Mouse (Mus musculus): ENCODE measurements at regions not wholly inside any gene's neighbourhood (a gene's known extent, or its start where the extent isn't known, plus 50 kb on each side); places are given as distances from the start of the nearest gene placed in this dataset.

GRCm38 (mm10) chr3:149357121-149357520 is 366.8 kb upstream of the Adgrl2 start:
- no peaks in the 10 kb centered on the region for H3K36me3 ChIP-seq
- 52% methylated on average over 2 of the region's 2 CpGs for WGBS

GRCm38 (mm10) chr3:149355362-149355761 is 365.0 kb upstream of the Adgrl2 start:
- peaks cover 10% of the 10 kb centered on the region; the same call in 1 of the 2 replicates for H3K4me1 ChIP-seq
- H3K27ac ChIP-seq (replicated peaks), result no peak overlapping the region
- no peaks in the 10 kb centered on the region for H3K36me3 ChIP-seq
- H3K9me3 ChIP-seq (replicated peaks), result no peaks in the 10 kb centered on the region
- no peak overlapping the region for H3K9ac ChIP-seq
- WGBS, result 69% methylated on average over 11 of the region's 11 CpGs
- no peaks in the 10 kb centered on the region for H3K27me3 ChIP-seq
- ATAC-seq (ENCODE audit: insufficient number of reproducible peaks, low FRiP score, low TSS enrichment, low read depth), result no peak
- no peak overlapping the region for H3K4me3 ChIP-seq (replicated peaks)
- no peak overlapping the region for H3K4me2 ChIP-seq (replicated peaks)

More at GRCm38 (mm10) chr3:149357121-149357520, 366.8 kb upstream of the Adgrl2 start:
- Histone ChIP-seq H3K9ac (no peak overlapping the region), H3K4me2 (replicated peaks) (no peak overlapping the region), H3K4me3 (replicated peaks) (no peak overlapping the region), H3K9me3 (replicated peaks) (no peaks in the 10 kb centered on the region), H3K27me3 (no peaks in the 10 kb centered on the region), H3K27ac (replicated peaks) (no peak overlapping the region), H3K4me1 (peaks cover 10% of the 10 kb centered on the region; the same call in 1 of the 2 replicates)
- no peak for ATAC-seq (ENCODE audit: insufficient number of reproducible peaks, low FRiP score, low TSS enrichment, low read depth)

- no peaks in the 10 kb centered on the region for H3K27me3 ChIP-seq
- peaks cover 10% of the 10 kb centered on the region; the same call in 1 of the 2 replicates for H3K4me1 ChIP-seq
- H3K36me3 ChIP-seq, result no peaks in the 10 kb centered on the region
- WGBS, result 82% methylated on average over 5 of the region's 5 CpGs
- no peak overlapping the region for H3K9ac ChIP-seq
- no peak overlapping the region for H3K27ac ChIP-seq (replicated peaks)
- H3K9me3 ChIP-seq (replicated peaks), result no peaks in the 10 kb centered on the region
- no peak overlapping the region for H3K4me2 ChIP-seq (replicated peaks)
- H3K4me3 ChIP-seq (replicated peaks), result no peak overlapping the region
- ATAC-seq (ENCODE audit: insufficient number of reproducible peaks, low FRiP score, low TSS enrichment, low read depth), result no peak
Measured at GRCm38 (mm10) chr3:149353958-149354357, 363.6 kb upstream of the Adgrl2 start.

GRCm38 (mm10) chr3:149352546-149352945 is 362.2 kb upstream of the Adgrl2 start:
- H3K4me2 ChIP-seq (replicated peaks), result no peak overlapping the region
- H3K27me3 ChIP-seq, result no peaks in the 10 kb centered on the region
- 67% methylated on average over 6 of the region's 6 CpGs for WGBS
- H3K4me1 ChIP-seq, result 0 out of 2 replicates have a peak, but pooled peaks cover 4% of the 10 kb centered on the region
- H3K4me3 ChIP-seq (replicated peaks), result no peak overlapping the region
- H3K9ac ChIP-seq, result no peak overlapping the region
- ATAC-seq (ENCODE audit: insufficient number of reproducible peaks, low FRiP score, low TSS enrichment, low read depth), result no peak
- no peaks in the 10 kb centered on the region for H3K36me3 ChIP-seq
- H3K27ac ChIP-seq (replicated peaks), result no peak overlapping the region
- H3K9me3 ChIP-seq (replicated peaks), result no peaks in the 10 kb centered on the region

GRCm38 (mm10) chr3:149349731-149350130 is 359.4 kb upstream of the Adgrl2 start:
- WGBS, result 77% methylated on average over 6 of the region's 6 CpGs
- no peak for ATAC-seq (ENCODE audit: insufficient number of reproducible peaks, low FRiP score, low TSS enrichment, low read depth)
- Histone ChIP-seq H3K4me1 (no peaks in the 10 kb centered on the region), H3K27ac (replicated peaks) (no peak overlapping the region), H3K27me3 (no peaks in the 10 kb centered on the region), H3K4me3 (replicated peaks) (no peak overlapping the region), H3K9me3 (replicated peaks) (no peaks in the 10 kb centered on the region), H3K9ac (no peak overlapping the region), H3K4me2 (replicated peaks) (no peak overlapping the region), H3K36me3 (no peaks in the 10 kb centered on the region)

- no peak overlapping the region for H3K4me2 ChIP-seq (replicated peaks)
- no peaks in the 10 kb centered on the region for H3K36me3 ChIP-seq
- no peak overlapping the region for H3K4me3 ChIP-seq (replicated peaks)
- H3K27me3 ChIP-seq, result no peaks in the 10 kb centered on the region
- H3K9me3 ChIP-seq (replicated peaks), result no peaks in the 10 kb centered on the region
- WGBS, result 40% methylated on average over 9 of the region's 9 CpGs
- no peaks in the 10 kb centered on the region for H3K4me1 ChIP-seq
- H3K27ac ChIP-seq (replicated peaks), result no peak overlapping the region
- no peak overlapping the region for H3K9ac ChIP-seq
- no peak for ATAC-seq (ENCODE audit: insufficient number of reproducible peaks, low FRiP score, low TSS enrichment, low read depth)
Measured at GRCm38 (mm10) chr3:149349211-149349697, 358.9 kb upstream of the Adgrl2 start.

GRCm38 (mm10) chr3:149348459-149348971 is 358.2 kb upstream of the Adgrl2 start:
- Histone ChIP-seq H3K4me1 (no peaks in the 10 kb centered on the region), H3K4me2 (replicated peaks) (no peak overlapping the region), H3K27me3 (no peaks in the 10 kb centered on the region), H3K4me3 (replicated peaks) (no peak overlapping the region), H3K36me3 (no peaks in the 10 kb centered on the region), H3K9ac (no peak overlapping the region), H3K9me3 (replicated peaks) (no peaks in the 10 kb centered on the region), H3K27ac (replicated peaks) (no peak overlapping the region)
- 60% methylated on average over 1 of the region's 1 CpGs for WGBS
- no peak for ATAC-seq (ENCODE audit: insufficient number of reproducible peaks, low FRiP score, low TSS enrichment, low read depth)

- H3K27me3 ChIP-seq, result no peaks in the 10 kb centered on the region
- H3K4me1 ChIP-seq, result no peaks in the 10 kb centered on the region
- no peak overlapping the region for H3K27ac ChIP-seq (replicated peaks)
- H3K4me2 ChIP-seq (replicated peaks), result no peak overlapping the region
- H3K9me3 ChIP-seq (replicated peaks), result no peaks in the 10 kb centered on the region
- no peak overlapping the region for H3K9ac ChIP-seq
- H3K36me3 ChIP-seq, result no peaks in the 10 kb centered on the region
- H3K4me3 ChIP-seq (replicated peaks), result no peak overlapping the region
- ATAC-seq (ENCODE audit: insufficient number of reproducible peaks, low FRiP score, low TSS enrichment, low read depth), result no peak
- 49% methylated on average over 6 of the region's 6 CpGs for WGBS
Measured at GRCm38 (mm10) chr3:149347241-149347992, 357.1 kb upstream of the Adgrl2 start.

- Histone ChIP-seq H3K36me3 (no peaks in the 10 kb centered on the region), H3K9me3 (replicated peaks) (no peaks in the 10 kb centered on the region), H3K9ac (no peak overlapping the region), H3K27ac (replicated peaks) (no peak overlapping the region), H3K4me2 (replicated peaks) (no peak overlapping the region), H3K27me3 (no peaks in the 10 kb centered on the region), H3K4me1 (no peaks in the 10 kb centered on the region), H3K4me3 (replicated peaks) (no peak overlapping the region)
- WGBS, result 74% methylated on average over 6 of the region's 6 CpGs
- no peak for ATAC-seq (ENCODE audit: insufficient number of reproducible peaks, low FRiP score, low TSS enrichment, low read depth)
Measured at GRCm38 (mm10) chr3:149342511-149342910, 352.2 kb upstream of the Adgrl2 start.

- 73% methylated on average over 3 of the region's 3 CpGs for WGBS
- H3K9ac ChIP-seq, result no peak overlapping the region
- H3K9me3 ChIP-seq (replicated peaks), result no peaks in the 10 kb centered on the region
- no peak for ATAC-seq (ENCODE audit: insufficient number of reproducible peaks, low FRiP score, low TSS enrichment, low read depth)
- H3K4me2 ChIP-seq (replicated peaks), result no peak overlapping the region
- H3K27ac ChIP-seq (replicated peaks), result no peak overlapping the region
- H3K36me3 ChIP-seq, result no peaks in the 10 kb centered on the region
- H3K4me3 ChIP-seq (replicated peaks), result no peak overlapping the region
- H3K4me1 ChIP-seq, result no peaks in the 10 kb centered on the region
- H3K27me3 ChIP-seq, result no peaks in the 10 kb centered on the region
Measured at GRCm38 (mm10) chr3:149339374-149339753, 349.0 kb upstream of the Adgrl2 start.

GRCm38 (mm10) chr3:149338684-149339373 is 348.5 kb upstream of the Adgrl2 start:
- ATAC-seq (ENCODE audit: insufficient number of reproducible peaks, low FRiP score, low TSS enrichment, low read depth), result no peak
- Histone ChIP-seq H3K36me3 (no peaks in the 10 kb centered on the region), H3K4me2 (replicated peaks) (no peak overlapping the region), H3K4me1 (no peaks in the 10 kb centered on the region), H3K9me3 (replicated peaks) (no peaks in the 10 kb centered on the region), H3K4me3 (replicated peaks) (no peak overlapping the region), H3K27ac (replicated peaks) (no peak overlapping the region), H3K27me3 (no peaks in the 10 kb centered on the region), H3K9ac (no peak overlapping the region)
- 68% methylated on average over 7 of the region's 7 CpGs for whole genome bisulfite sequencing

Data from embryonic facial prominence, embryonic 15.5 days (tissue).